Mouse (Mus musculus) heart, adult 2 months (tissue): ENCODE results near the gene Usp7. TPM values are rescaled to one million over a fixed set of nuclear protein-coding genes. Genes with fewer than 3 reads are reported as not detected.
"Not testable (repeated sequence)": the region's sequence is repeated elsewhere in the genome, so short reads cannot be mapped to it uniquely, and the experiment has no call there.

ENCODE experiments used
- DNase-seq, 2 experiments: peaks; one replicate each; pipeline ENCODE4 v3.0.0; 2021
- H3K27ac ChIP-seq: fragments of 200-600 bp; 2 replicates; pipeline ENCODE4 v1.8.1; 2022
- H3K27me3 ChIP-seq: fragments of 200-500 bp; 2 replicates; pipeline ENCODE4 v1.6.1; 2012; ENCODE audit warnings: mild to moderate bottlenecking, low read length, inconsistent platforms, mixed read lengths; ENCODE audit not compliant: control insufficient read depth, insufficient read depth
- H3K36me3 ChIP-seq: fragments of 200-500 bp; 2 replicates; pipeline ENCODE4 v1.6.1; 2012; ENCODE audit warnings: low read length, inconsistent platforms; ENCODE audit not compliant: control insufficient read depth, insufficient read depth
- H3K4me1 ChIP-seq: fragments of 200-500 bp; 2 replicates; pipeline ENCODE4 v1.6.1; 2011; ENCODE audit warnings: low read length; ENCODE audit not compliant: control insufficient read depth, insufficient read depth
- H3K4me3 ChIP-seq: fragments of 200-600 bp; 2 replicates; pipeline ENCODE4 v1.8.1; 2022
- H3K79me2 ChIP-seq: fragments of 200-500 bp; replicated peaks from 2 replicates; pipeline ENCODE4 v1.6.1; 2012; ENCODE audit warnings: mild to moderate bottlenecking, inconsistent platforms, low read length, moderate library complexity, mixed read lengths; ENCODE audit not compliant: control insufficient read depth, insufficient read depth
- H3K9ac ChIP-seq: fragments of 200-500 bp; 2 replicates; pipeline ENCODE4 v1.6.1; 2012; ENCODE audit warnings: low read depth, mild to moderate bottlenecking, control low read depth, inconsistent platforms, low read length, mixed read lengths
- CTCF ChIP-seq: fragments of 200-600 bp; IDR thresholded peaks from 2 replicates; pipeline ENCODE4 v1.8.1; 2022; ENCODE audit warnings: antibody characterized with exemption, mild to moderate bottlenecking, moderate library complexity
- EP300 ChIP-seq: fragments of 200-500 bp; IDR thresholded peaks from 2 replicates; pipeline ENCODE4 v1.6.1; 2011; ENCODE audit warnings: low read depth, low read length, control low read depth; ENCODE audit not compliant: insufficient read depth
- POLR2A ChIP-seq: fragments of 200-500 bp; IDR thresholded peaks from 2 replicates; pipeline ENCODE4 v1.6.1; 2011; ENCODE audit warnings: mild to moderate bottlenecking, low read depth, low read length, control low read depth; ENCODE audit not compliant: insufficient read depth
- WGBS: fragments of 180-500 bp; shearing (Covaris S2); methylation state at CpG from one replicate; pipeline ENCODE4 v1.1.7; 2018; 5-methylcytosine and 5-hydroxymethylcytosine counted together
- intact Hi-C: fragments of 180-260 bp; cut with DNase I; formaldehyde crosslinking; loops from one replicate; pipeline ENCODE4 v1.15.1; 2025
- polyA plus RNA-seq: library from polyadenylated mRNA; depleted of rRNA; stranded (reverse); fragments of >200 nt; gene quantifications from 2 replicates; pipeline ENCODE4 v1.2.3, GENCODE M21; 2012
- total RNA-seq, 2 experiments: library from RNA; stranded (reverse); gene quantifications; 2 replicates each; pipeline ENCODE4 v1.2.3; 2021

Gene Usp7
- total and polyA plus RNA-seq, 3 experiments: 19.4 to 49.0 (median 45.6) TPM

- no peak overlapping the region for H3K9ac ChIP-seq
- intact Hi-C loops: loop anchor here (10.0 kb wide), 2 partner anchors 270 to 360 kb away; no protein-coding TSS in a partner anchor
Observed at GRCm38 (mm10) chr16:8764124-8764907, 27.8 kb downstream of the Usp7 start.

GRCm38 (mm10) chr16:8763028-8763427 is 29.1 kb downstream of the Usp7 start:
- no peak for DNase-seq
- H3K79me2 ChIP-seq: no peaks in the 10 kb centered on the region

More at GRCm38 (mm10) chr16:8764124-8764907, 27.8 kb downstream of the Usp7 start:
- WGBS: 64% methylated on average over 11 of the region's 11 CpGs
- DNase-seq: no peak
- Histone ChIP-seq H3K27me3 (no peaks in the 10 kb centered on the region), H3K4me3 (no peak overlapping the region), H3K27ac (no peak overlapping the region), H3K79me2 (no peaks in the 10 kb centered on the region), H3K4me1 (no peaks in the 10 kb centered on the region), H3K36me3 (no peaks in the 10 kb centered on the region)
- TF ChIP-seq CTCF (no peak), POLR2A (no peak), EP300 (no peak)

GRCm38 (mm10) chr16:8761894-8762293 is 30.2 kb downstream of the Usp7 start:
- TF ChIP-seq EP300: no peak
- TF ChIP-seq CTCF: no peak
- TF ChIP-seq POLR2A: no peak
- Histone ChIP-seq H3K4me1 (no peaks in the 10 kb centered on the region), H3K9ac (no peak overlapping the region), H3K79me2 (no peaks in the 10 kb centered on the region), H3K36me3 (no peaks in the 10 kb centered on the region), H3K27me3 (no peaks in the 10 kb centered on the region), H3K4me3 (no peak overlapping the region), H3K27ac (no peak overlapping the region)
- intact Hi-C loops: loop anchor here (10.0 kb wide), 2 partner anchors 267 to 357 kb away; no protein-coding TSS in a partner anchor
- 93% methylated on average over 2 of the region's 2 CpGs for WGBS
- DNase-seq: no peak

More at GRCm38 (mm10) chr16:8763028-8763427, 29.1 kb downstream of the Usp7 start:
- intact Hi-C loops: loop anchor here (10.0 kb wide), 2 partner anchors 268 to 358 kb away; no protein-coding TSS in a partner anchor
- no peak overlapping the region for H3K9ac ChIP-seq
- H3K4me3 ChIP-seq: no peak overlapping the region
- H3K4me1 ChIP-seq: no peaks in the 10 kb centered on the region
- H3K27ac ChIP-seq: no peak overlapping the region
- no peaks in the 10 kb centered on the region for H3K36me3 ChIP-seq
- no peak for TF ChIP-seq EP300
- no peak for TF ChIP-seq CTCF
- TF ChIP-seq POLR2A: no peak
- 47% methylated on average over 6 of the region's 6 CpGs for WGBS
- no peaks in the 10 kb centered on the region for H3K27me3 ChIP-seq

- Histone ChIP-seq H3K4me3 (no peak overlapping the region), H3K4me1 (no peaks in the 10 kb centered on the region), H3K9ac (no peak overlapping the region), H3K27me3 (no peaks in the 10 kb centered on the region), H3K27ac (no peak overlapping the region), H3K79me2 (no peaks in the 10 kb centered on the region), H3K36me3 (no peaks in the 10 kb centered on the region)
- TF ChIP-seq EP300 (no peak), POLR2A (no peak), CTCF (no peak)
- no peak for DNase-seq
- intact Hi-C loops: loop anchor here (10.0 kb wide), 2 partner anchors 266 to 356 kb away; no protein-coding TSS in a partner anchor
- WGBS: 92% methylated on average over 7 of the region's 7 CpGs
Observed at GRCm38 (mm10) chr16:8761005-8761404, 31.1 kb downstream of the Usp7 start.

GRCm38 (mm10) chr16:8758979-8759378 is 33.1 kb downstream of the Usp7 start:
- no peaks in the 10 kb centered on the region for H3K4me1 ChIP-seq
- no peak overlapping the region for H3K4me3 ChIP-seq
- H3K9ac ChIP-seq: no peak overlapping the region
- WGBS: 55% methylated on average over 3 of the region's 3 CpGs
- DNase-seq: no peak
- no peaks in the 10 kb centered on the region for H3K36me3 ChIP-seq
- no peak overlapping the region for H3K27ac ChIP-seq
- no peak for TF ChIP-seq EP300
- TF ChIP-seq CTCF: no peak
- TF ChIP-seq POLR2A: no peak
- no peaks in the 10 kb centered on the region for H3K27me3 ChIP-seq
- intact Hi-C loops: no loop called here
- no peaks in the 10 kb centered on the region for H3K79me2 ChIP-seq

GRCm38 (mm10) chr16:8758193-8758592 is 33.9 kb downstream of the Usp7 start:
- Histone ChIP-seq H3K79me2 (no peaks in the 10 kb centered on the region), H3K27me3 (no peaks in the 10 kb centered on the region), H3K27ac (no peak overlapping the region), H3K4me1 (no peaks in the 10 kb centered on the region), H3K9ac (no peak overlapping the region), H3K4me3 (no peak overlapping the region), H3K36me3 (no peaks in the 10 kb centered on the region)
- intact Hi-C loops: no loop called here
- no peak for DNase-seq
- TF ChIP-seq EP300 (no peak), CTCF (no peak), POLR2A (no peak)
- 75% methylated on average over 2 of the region's 2 CpGs for WGBS

GRCm38 (mm10) chr16:8757586-8757985 is 34.5 kb downstream of the Usp7 start:
- H3K36me3 ChIP-seq, DNase-seq, H3K9ac ChIP-seq, H3K27me3 ChIP-seq, intact Hi-C loops, H3K79me2 ChIP-seq, H3K27ac ChIP-seq, H3K4me1 ChIP-seq, H3K4me3 ChIP-seq: not testable (repeated sequence)
- 85% methylated on average over 6 of the region's 6 CpGs for WGBS
